Mouse (Mus musculus) bone marrow macrophage, adult 2 months (primary cell): ENCODE results near the gene Hdac10. TPM values are rescaled to one million over a fixed set of nuclear protein-coding genes. Genes with fewer than 3 reads are reported as not detected.

ENCODE experiments used
- H3K27ac ChIP-seq: 2 replicates; pipeline ENCODE4 v1.5.1; 2012; ENCODE audit warnings: low read depth, low read length; ENCODE audit not compliant: insufficient read depth
- H3K4me1 ChIP-seq: 2 replicates; pipeline ENCODE4 v1.6.1; 2012; ENCODE audit warnings: low read length; ENCODE audit not compliant: control insufficient read depth, insufficient read depth
- H3K4me3 ChIP-seq: 2 replicates; pipeline ENCODE4 v1.5.1; 2012; ENCODE audit warnings: mild to moderate bottlenecking, low read length, moderate library complexity; ENCODE audit not compliant: insufficient read depth
- CTCF ChIP-seq: IDR thresholded peaks from 2 replicates; pipeline ENCODE4 v1.5.1; 2012; ENCODE audit warnings: low read depth, mild to moderate bottlenecking, low read length, moderate library complexity
- POLR2A ChIP-seq: IDR thresholded peaks from 2 replicates; pipeline ENCODE4 v1.6.1; 2012; ENCODE audit warnings: mild to moderate bottlenecking, low read depth, low read length, borderline replicate concordance
- polyA plus RNA-seq: library from polyadenylated mRNA; stranded (reverse); fragments of >200 nt; gene quantifications from 2 replicates; pipeline ENCODE4 v1.2.4, GENCODE M21; 2012; ENCODE audit not compliant: missing spikeins, insufficient read depth, insufficient read length

Hdac10 gene
- polyA plus RNA-seq, 1 experiment, result 16.3 TPM

GRCm38 (mm10) chr15:89171526-89172051 is 43.1 kb upstream of the Hdac10 start:
- Histone ChIP-seq H3K27ac (peak overlapping the region; percentile 96), H3K4me3 (peak overlapping the region; percentile 20), H3K4me1 (peaks cover 58% of the 10 kb centered on the region)
- TF ChIP-seq CTCF (no peak), POLR2A (no peak)

- H3K27ac ChIP-seq, result peak overlapping the region; percentile 36
- no peak overlapping the region for H3K4me3 ChIP-seq
- TF ChIP-seq POLR2A, result no peak
- no peak for TF ChIP-seq CTCF
- peaks cover 44% of the 10 kb centered on the region for H3K4me1 ChIP-seq
Observed at GRCm38 (mm10) chr15:89170102-89170501, 41.6 kb upstream of the Hdac10 start.

- H3K27ac ChIP-seq, result peak overlapping the region; percentile 36; the same call in 1 of the 2 replicates
- peaks cover 37% of the 10 kb centered on the region for H3K4me1 ChIP-seq
- no peak overlapping the region for H3K4me3 ChIP-seq
- TF ChIP-seq CTCF, result no peak
- TF ChIP-seq POLR2A, result no peak
Observed at GRCm38 (mm10) chr15:89169431-89169830, 40.9 kb upstream of the Hdac10 start.

- peaks cover 32% of the 10 kb centered on the region for H3K4me1 ChIP-seq
- no peak for TF ChIP-seq CTCF
- no peak for TF ChIP-seq POLR2A
- no peak overlapping the region for H3K27ac ChIP-seq
- no peak overlapping the region for H3K4me3 ChIP-seq
Observed at GRCm38 (mm10) chr15:89168922-89169321, 40.4 kb upstream of the Hdac10 start.

- Histone ChIP-seq H3K27ac (no peak overlapping the region), H3K4me3 (no peak overlapping the region), H3K4me1 (peaks cover 13% of the 10 kb centered on the region)
- TF ChIP-seq POLR2A (no peak), CTCF (no peak)
Observed at GRCm38 (mm10) chr15:89165478-89165877, 37.0 kb upstream of the Hdac10 start.

- Histone ChIP-seq H3K4me1 (no peaks in the 10 kb centered on the region), H3K27ac (no peak overlapping the region), H3K4me3 (no peak overlapping the region)
- TF ChIP-seq CTCF (no peak), POLR2A (no peak)
Observed at GRCm38 (mm10) chr15:89161397-89161796, 32.9 kb upstream of the Hdac10 start.

GRCm38 (mm10) chr15:89158516-89158915 is 30.0 kb upstream of the Hdac10 start:
- no peak overlapping the region for H3K27ac ChIP-seq
- H3K4me3 ChIP-seq, result no peak overlapping the region
- no peak for TF ChIP-seq POLR2A
- TF ChIP-seq CTCF, result no peak
- no peaks in the 10 kb centered on the region for H3K4me1 ChIP-seq

- Histone ChIP-seq H3K4me3 (no peak overlapping the region), H3K27ac (no peak overlapping the region), H3K4me1 (no peaks in the 10 kb centered on the region)
- peak; percentile 36; the same call in 1 of the 2 replicates for TF ChIP-seq CTCF
- no peak for TF ChIP-seq POLR2A
Observed at GRCm38 (mm10) chr15:89157954-89158353, 29.5 kb upstream of the Hdac10 start.

GRCm38 (mm10) chr15:89152312-89152711 is 23.8 kb upstream of the Hdac10 start:
- TF ChIP-seq POLR2A (no peak), CTCF (no peak)
- no peak overlapping the region for H3K4me3 ChIP-seq
- H3K4me1 ChIP-seq, result peaks cover 8% of the 10 kb centered on the region
- no peak overlapping the region for H3K27ac ChIP-seq

GRCm38 (mm10) chr15:89150041-89150390 is 21.5 kb upstream of the Hdac10 start:
- no peak for TF ChIP-seq CTCF
- TF ChIP-seq POLR2A, result no peak
- no peak overlapping the region for H3K27ac ChIP-seq
- H3K4me1 ChIP-seq, result peaks cover 12% of the 10 kb centered on the region
- H3K4me3 ChIP-seq, result peak overlapping the region; percentile 48
